Mouse (Mus musculus): ENCODE measurements around the gene Polr3c. TPM values are rescaled to one million over a fixed set of nuclear protein-coding genes. Genes with fewer than 3 reads are reported as not detected.
"Not testable (repeated sequence)": the region's sequence is repeated elsewhere in the genome, so short reads cannot be mapped to it uniquely, and the experiment has no call there.

Gene Polr3c
- total RNA-seq, 2 experiments from 2014 or later = 18.0 to 20.6 TPM

DNA sequence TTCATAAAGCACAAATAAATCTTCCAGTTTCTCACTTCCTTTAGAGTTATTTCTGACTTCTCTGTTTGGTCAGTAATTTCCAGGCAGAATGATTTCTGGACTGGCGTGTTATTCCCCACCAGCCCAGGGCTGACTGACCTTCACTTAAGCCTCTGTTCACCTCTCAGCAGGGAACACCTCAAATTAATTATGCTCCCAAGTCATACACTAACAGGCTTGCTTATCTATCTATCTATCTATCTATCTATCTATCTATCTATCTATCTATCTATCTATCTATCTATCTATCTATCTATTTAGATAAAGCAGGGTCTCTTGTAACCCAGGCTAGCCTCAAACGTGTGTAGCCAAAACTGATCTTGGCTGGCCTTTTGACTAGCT, 18.8 kb downstream of the Polr3c start:
- DNase-seq = no peak

DNA sequence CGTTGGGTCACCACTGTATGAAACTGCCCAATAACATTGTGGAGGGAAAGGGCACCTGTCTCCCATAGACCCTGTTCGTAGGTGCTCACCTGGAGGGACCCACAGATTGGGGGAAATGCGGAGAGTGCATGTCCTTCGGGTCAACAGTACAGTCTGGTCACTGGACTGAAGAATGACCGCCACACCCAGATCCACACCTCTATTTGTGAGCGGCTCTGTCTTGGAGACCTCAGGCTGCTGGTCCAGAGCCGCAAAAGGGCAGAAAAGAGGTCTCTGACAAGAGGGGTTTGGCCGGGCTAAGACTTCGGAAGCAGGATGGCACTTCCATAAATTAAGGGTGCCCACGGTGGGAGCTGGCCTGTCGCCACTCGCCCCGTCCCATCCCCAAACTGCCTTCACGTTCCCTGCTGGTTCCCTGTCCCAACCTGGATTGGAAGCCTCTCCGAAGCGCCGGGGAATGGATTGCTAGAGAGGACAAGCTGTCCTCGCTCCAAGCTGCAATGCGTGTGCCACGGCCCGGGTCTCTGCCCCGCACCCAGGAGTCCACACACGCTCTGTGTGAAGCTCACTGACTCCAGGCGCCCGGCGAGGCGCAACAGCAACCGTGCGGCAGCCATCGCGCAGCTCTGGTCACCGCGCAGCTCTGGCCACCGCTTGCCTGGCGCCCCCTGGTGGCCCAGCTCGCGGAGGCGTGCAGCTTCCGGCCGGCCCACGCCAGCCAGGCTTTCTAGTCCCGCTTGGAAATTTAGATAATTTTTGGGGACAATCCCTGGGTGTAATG, 19.3 kb downstream of the Polr3c start, which contains the start of gene Nudt17:
Nudt17 (minus strand) TSS at position 660 of the 781 bp plus-strand sequence.
- peak; percentile 68 for DNase-seq

GRCm38 (mm10) chr3:96706984-96707383, 20.4 kb downstream of the Polr3c start:
- DNase-seq = no peak

DNA sequence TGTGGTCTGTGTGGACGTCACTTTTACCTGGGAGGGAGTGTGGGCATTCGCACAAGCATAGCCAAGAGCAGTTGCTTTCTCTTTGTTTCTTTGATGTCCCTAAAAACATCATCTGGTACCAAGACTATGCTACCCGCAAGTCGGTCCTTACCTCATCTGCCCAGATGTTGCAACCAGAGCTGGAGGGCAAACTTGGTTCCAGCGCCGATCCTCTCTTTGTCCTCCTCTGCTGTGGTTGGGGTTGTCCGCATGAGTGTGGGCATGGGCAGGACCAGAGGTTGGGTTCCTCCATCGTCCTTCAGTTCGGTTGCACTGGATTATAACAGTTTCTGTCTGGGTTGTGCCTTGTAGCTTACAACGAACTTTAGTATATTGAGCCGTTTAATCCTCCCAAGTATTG, 21.2 kb downstream of the Polr3c start:
- DNase-seq = no peak

DNA sequence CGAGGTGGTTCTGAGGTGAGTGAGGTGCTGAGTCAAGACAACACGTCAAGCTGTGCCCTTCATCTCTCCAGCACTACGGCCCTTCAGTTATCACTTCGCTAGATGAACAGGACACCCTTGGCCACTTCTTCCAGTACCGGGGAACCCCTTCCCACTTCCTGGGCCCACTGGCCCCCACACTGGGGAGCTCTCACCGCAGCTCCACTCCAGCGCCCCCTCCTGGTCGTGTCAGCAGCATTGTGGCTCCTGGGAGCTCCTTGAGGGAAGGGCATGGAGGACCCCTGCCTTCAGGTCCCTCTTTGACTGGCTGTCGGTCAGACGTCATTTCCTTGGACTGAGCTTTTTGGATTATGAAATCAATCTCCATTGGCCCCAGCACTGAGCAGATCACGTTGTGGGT, 22.6 kb downstream of the Polr3c start:
- no peak for DNase-seq

GRCm38 (mm10) chr3:96701003-96701402, 26.4 kb downstream of the Polr3c start:
- DNase-seq = no peak

- DNase-seq = no peak
These were observed 27.1 kb downstream of the Polr3c start for GRCm38 (mm10) chr3:96700376-96700775.

GRCm38 (mm10) chr3:96698993-96699690, 28.3 kb downstream of the Polr3c start:
- DNase-seq = no peak

- peak; percentile 94 for DNase-seq
These were observed 30.4 kb downstream of the Polr3c start for GRCm38 (mm10) chr3:96696766-96697732.

DNA sequence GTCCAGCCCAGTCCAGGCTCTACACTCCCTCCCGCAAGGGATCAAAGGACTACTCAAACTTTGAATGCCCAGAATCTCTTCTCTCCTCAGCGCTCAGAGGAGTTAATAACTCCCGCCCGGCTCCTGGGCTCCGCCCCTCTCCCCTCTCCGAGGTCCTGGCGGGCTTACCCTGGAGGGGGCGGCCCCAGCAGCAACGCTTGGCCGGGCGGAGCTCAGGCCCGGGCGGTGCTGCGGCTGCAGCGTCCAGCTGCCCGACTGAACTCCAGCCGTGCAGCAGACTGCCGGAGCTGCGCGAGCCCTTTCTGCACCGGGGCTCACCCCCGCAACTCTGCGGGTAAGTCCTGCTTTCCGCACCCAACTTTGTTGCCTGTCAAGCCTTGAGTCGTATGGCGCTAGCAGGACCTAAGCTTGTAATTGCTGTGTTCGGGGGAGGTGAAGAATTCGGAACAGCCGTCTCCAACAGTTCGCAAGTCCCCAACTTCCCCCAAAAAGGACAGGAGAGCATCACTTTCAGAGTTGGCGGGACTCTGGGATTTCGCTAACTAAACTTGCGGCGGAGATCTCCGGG, 31.1 kb downstream of the Polr3c start, which contains the start of gene Pias3:
Pias3 (plus strand) TSS at position 187 of the 568 bp plus-strand sequence.
- peak; percentile 88 for DNase-seq

DNA sequence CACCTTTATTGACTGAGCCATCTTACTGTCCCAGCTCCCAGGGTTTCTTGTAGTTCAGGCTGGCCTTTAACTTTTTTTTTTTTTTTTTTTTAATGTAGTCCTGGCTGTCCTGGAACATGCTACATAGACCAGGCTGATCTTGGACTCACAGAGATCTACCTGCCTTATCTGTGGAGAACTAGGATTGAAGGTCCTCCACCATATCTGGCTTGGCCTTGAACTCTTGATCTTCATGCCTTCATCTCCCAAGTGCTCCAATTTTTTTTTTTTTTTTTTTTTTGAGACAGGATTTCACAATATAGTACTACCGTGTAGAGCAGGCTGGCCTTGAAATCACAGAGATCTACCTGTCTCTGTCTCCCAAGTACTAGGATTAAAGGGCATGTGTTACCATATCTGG, 33.8 kb downstream of the Polr3c start:
- no peak for DNase-seq

GRCm38 (mm10) chr3:96692506-96692905, 34.9 kb downstream of the Polr3c start:
- peak; percentile 61 for DNase-seq

GRCm38 (mm10) chr3:96690298-96690697, 37.1 kb downstream of the Polr3c start:
- DNase-seq = no peak

GRCm38 (mm10) chr3:96688854-96689253, 38.6 kb downstream of the Polr3c start:
- DNase-seq = no peak

- DNase-seq = not testable (repeated sequence)
These were observed 41.4 kb downstream of the Polr3c start for GRCm38 (mm10) chr3:96686057-96686456.

DNA sequence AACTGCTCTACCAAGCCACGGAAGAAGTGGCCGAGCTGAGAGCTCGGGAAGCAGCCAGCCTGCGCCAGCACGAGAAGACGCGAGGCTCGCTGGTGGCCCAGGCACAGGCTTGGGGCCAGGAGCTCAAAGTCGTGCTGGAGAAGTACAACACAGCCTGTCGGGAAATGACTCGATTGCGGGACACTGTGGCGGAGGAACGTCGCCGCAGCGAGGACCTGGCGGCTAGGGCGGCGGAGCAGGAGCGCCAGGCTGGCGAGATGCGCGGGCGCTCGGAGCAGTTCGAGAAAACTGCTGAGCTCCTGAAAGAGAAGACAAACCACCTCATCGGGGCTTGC, 42.6 kb downstream of the Polr3c start:
- DNase-seq = no peak

GRCm38 (mm10) chr3:96684151-96684821, 43.1 kb downstream of the Polr3c start:
- no peak for DNase-seq

- DNase-seq = no peak
These were observed 43.9 kb downstream of the Polr3c start for GRCm38 (mm10) chr3:96683496-96683895.

DNA sequence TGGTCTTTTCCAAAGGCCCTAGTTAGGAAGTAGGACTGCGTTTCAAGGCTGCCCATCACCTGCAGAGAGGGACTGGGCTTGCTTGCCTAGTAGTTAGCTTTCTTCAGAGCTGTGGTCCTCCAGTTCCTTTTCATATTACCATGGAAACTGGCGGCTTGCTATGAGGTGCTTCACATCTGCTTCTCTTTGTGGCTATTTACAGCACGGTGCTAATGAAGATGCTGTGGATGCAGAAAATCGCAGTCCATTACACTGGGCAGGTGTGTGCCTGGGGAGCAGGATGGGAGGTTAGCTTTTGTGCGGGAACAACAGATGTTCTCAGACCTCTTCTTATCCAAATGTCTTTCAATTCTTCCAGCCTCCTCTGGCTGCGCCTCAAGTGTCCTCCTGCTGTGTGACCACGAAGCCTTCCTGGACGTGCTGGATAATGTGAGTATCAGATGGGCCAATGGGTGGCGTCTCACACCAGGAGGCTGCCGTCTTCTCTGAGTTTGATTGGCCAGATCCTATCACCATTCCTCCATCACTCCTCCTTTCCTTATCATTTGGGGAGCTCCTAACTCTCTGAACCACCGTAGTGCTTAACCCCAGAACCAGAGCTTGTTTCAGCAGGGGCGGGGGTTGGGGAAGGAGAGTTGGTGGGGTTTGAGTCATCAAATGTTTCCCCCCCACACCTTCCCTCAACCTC, 47.0 kb downstream of the Polr3c start:
- no peak for DNase-seq

- DNase-seq = no peak
These were observed 48.2 kb downstream of the Polr3c start for GRCm38 (mm10) chr3:96679159-96679674.

GRCm38 (mm10) chr3:96678456-96678855, 49.0 kb downstream of the Polr3c start:
- DNase-seq = no peak
